Mouse (Mus musculus): Measurements from ENCODE around the gene Slc4a2. TPM values are rescaled to one million over a fixed set of nuclear protein-coding genes. Genes with fewer than 3 reads are reported as not detected.
A peak's percentile ranks its signal among the peaks of the same experiment; 100 is the strongest.

The Slc4a2 gene
- polyA plus RNA-seq, 1 experiment = 2.5 TPM

- Histone ChIP-seq H3K4me3 (replicated peaks) (peak overlapping the region; percentile 66), H3K36me3 (ENCODE audit: control insufficient read depth) (no peaks in the 10 kb centered on the region), H3K9me3 (ENCODE audit: control insufficient read depth, low read length) (no peaks in the 10 kb centered on the region), H3K27me3 (ENCODE audit: control insufficient read depth) (peaks cover 32% of the 10 kb centered on the region), H3K4me1 (ENCODE audit: control insufficient read depth) (peaks cover 39% of the 10 kb centered on the region)
- no peak for TF ChIP-seq TAL1 (IDR thresholded peaks at IDR 0.05; ENCODE audit: low read length)
Measured at GRCm38 (mm10) chr5:24383026-24383859, 40.4 kb upstream of the Slc4a2 start.

DNA sequence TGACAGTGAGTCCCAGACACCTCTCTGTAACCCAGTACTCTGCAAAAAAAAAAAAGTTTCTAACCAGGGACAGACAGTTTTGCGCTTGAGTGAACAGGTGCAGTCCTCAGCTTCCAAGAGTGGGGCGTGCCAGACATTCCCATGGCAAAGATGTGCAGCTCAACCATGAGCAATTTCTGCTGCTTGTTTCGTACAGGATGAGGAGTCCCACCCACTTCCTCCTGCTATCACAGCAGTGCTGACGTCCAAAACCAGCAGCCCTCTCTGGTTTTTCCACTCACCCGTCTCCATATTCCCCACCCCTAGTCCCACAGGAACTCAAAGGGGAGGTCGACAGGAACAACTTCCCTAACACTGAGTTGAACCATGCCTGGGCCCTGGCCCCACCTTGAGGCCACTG is 39.2 kb upstream of the Slc4a2 start:
- Histone ChIP-seq H3K27me3 (ENCODE audit: control insufficient read depth) (peaks cover 42% of the 10 kb centered on the region), H3K4me1 (ENCODE audit: control insufficient read depth) (peaks cover 45% of the 10 kb centered on the region), H3K9me3 (ENCODE audit: control insufficient read depth, low read length) (no peaks in the 10 kb centered on the region), H3K36me3 (ENCODE audit: control insufficient read depth) (no peaks in the 10 kb centered on the region), H3K4me3 (replicated peaks) (no peak overlapping the region)
- TF ChIP-seq GATA1 (IDR thresholded peaks at IDR 0.05; ENCODE audit: low read length) = no peak

- H3K36me3 ChIP-seq (ENCODE audit: control insufficient read depth) = no peaks in the 10 kb centered on the region
- TF ChIP-seq TAL1 (IDR thresholded peaks at IDR 0.05; ENCODE audit: low read length) (no peak), GATA1 (IDR thresholded peaks at IDR 0.05; ENCODE audit: low read length) (no peak)
- peaks cover 48% of the 10 kb centered on the region for H3K4me1 ChIP-seq (ENCODE audit: control insufficient read depth)
- H3K9me3 ChIP-seq (ENCODE audit: control insufficient read depth, low read length) = no peaks in the 10 kb centered on the region
- peaks cover 44% of the 10 kb centered on the region for H3K27me3 ChIP-seq (ENCODE audit: control insufficient read depth)
- no peak overlapping the region for H3K4me3 ChIP-seq (replicated peaks)
Measured at GRCm38 (mm10) chr5:24385374-24385773, 38.3 kb upstream of the Slc4a2 start.

- Histone ChIP-seq H3K4me3 (replicated peaks) (no peak overlapping the region), H3K27me3 (ENCODE audit: control insufficient read depth) (peaks cover 44% of the 10 kb centered on the region), H3K36me3 (ENCODE audit: control insufficient read depth) (no peaks in the 10 kb centered on the region), H3K4me1 (ENCODE audit: control insufficient read depth) (peaks cover 48% of the 10 kb centered on the region), H3K9me3 (ENCODE audit: control insufficient read depth, low read length) (no peaks in the 10 kb centered on the region)
- TF ChIP-seq TAL1 (IDR thresholded peaks at IDR 0.05; ENCODE audit: low read length) (no peak), GATA1 (IDR thresholded peaks at IDR 0.05; ENCODE audit: low read length) (no peak)
Measured at GRCm38 (mm10) chr5:24385887-24386550, 37.6 kb upstream of the Slc4a2 start.

GRCm38 (mm10) chr5:24387264-24388241 is 36.1 kb upstream of the Slc4a2 start:
- Histone ChIP-seq H3K4me3 (replicated peaks) (peak overlapping the region; percentile 44), H3K27me3 (ENCODE audit: control insufficient read depth) (peaks cover 44% of the 10 kb centered on the region), H3K9me3 (ENCODE audit: control insufficient read depth, low read length) (no peaks in the 10 kb centered on the region), H3K36me3 (ENCODE audit: control insufficient read depth) (no peaks in the 10 kb centered on the region), H3K4me1 (ENCODE audit: control insufficient read depth) (peaks cover 46% of the 10 kb centered on the region)
- TF ChIP-seq GATA1 (IDR thresholded peaks at IDR 0.05; ENCODE audit: low read length) = no peak
- no peak for TF ChIP-seq TAL1 (IDR thresholded peaks at IDR 0.05; ENCODE audit: low read length)

- peak overlapping the region; percentile 44 for H3K4me3 ChIP-seq (replicated peaks)
- peaks cover 44% of the 10 kb centered on the region for H3K27me3 ChIP-seq (ENCODE audit: control insufficient read depth)
- TF ChIP-seq TAL1 (IDR thresholded peaks at IDR 0.05; ENCODE audit: low read length) = no peak
- TF ChIP-seq GATA1 (IDR thresholded peaks at IDR 0.05; ENCODE audit: low read length) = no peak
- H3K9me3 ChIP-seq (ENCODE audit: control insufficient read depth, low read length) = no peaks in the 10 kb centered on the region
- peaks cover 44% of the 10 kb centered on the region for H3K4me1 ChIP-seq (ENCODE audit: control insufficient read depth)
- H3K36me3 ChIP-seq (ENCODE audit: control insufficient read depth) = no peaks in the 10 kb centered on the region
Measured at GRCm38 (mm10) chr5:24388246-24388915, 35.3 kb upstream of the Slc4a2 start.

- Histone ChIP-seq H3K27me3 (ENCODE audit: control insufficient read depth) (peaks cover 44% of the 10 kb centered on the region), H3K36me3 (ENCODE audit: control insufficient read depth) (no peaks in the 10 kb centered on the region), H3K4me1 (ENCODE audit: control insufficient read depth) (peaks cover 44% of the 10 kb centered on the region), H3K4me3 (replicated peaks) (no peak overlapping the region), H3K9me3 (ENCODE audit: control insufficient read depth, low read length) (no peaks in the 10 kb centered on the region)
- TF ChIP-seq TAL1 (IDR thresholded peaks at IDR 0.05; ENCODE audit: low read length) (no peak), GATA1 (IDR thresholded peaks at IDR 0.05; ENCODE audit: low read length) (no peak)
Measured at GRCm38 (mm10) chr5:24389011-24389657, 34.5 kb upstream of the Slc4a2 start.

DNA sequence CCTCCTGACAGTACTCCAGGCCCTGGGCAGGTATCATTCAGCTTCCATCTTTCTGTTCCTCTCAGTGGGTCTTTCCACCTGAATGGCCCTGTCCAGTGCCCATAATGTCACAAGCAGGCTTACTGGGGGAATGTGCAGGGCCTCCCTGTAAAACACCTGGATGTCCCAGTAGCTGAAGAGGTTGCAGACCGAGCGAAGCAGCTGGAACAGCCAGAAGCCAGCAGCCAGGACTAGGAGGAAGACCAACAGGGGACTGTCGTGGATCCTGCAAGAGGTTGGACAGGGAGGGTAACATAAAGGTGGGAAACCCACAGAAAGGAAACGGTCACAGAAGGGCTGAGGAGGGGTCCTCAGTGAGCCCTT is 34.0 kb upstream of the Slc4a2 start:
- H3K27me3 ChIP-seq (ENCODE audit: control insufficient read depth) = peaks cover 44% of the 10 kb centered on the region
- no peaks in the 10 kb centered on the region for H3K36me3 ChIP-seq (ENCODE audit: control insufficient read depth)
- H3K9me3 ChIP-seq (ENCODE audit: control insufficient read depth, low read length) = no peaks in the 10 kb centered on the region
- H3K4me1 ChIP-seq (ENCODE audit: control insufficient read depth) = peaks cover 43% of the 10 kb centered on the region
- TF ChIP-seq GATA1 (IDR thresholded peaks at IDR 0.05; ENCODE audit: low read length) = no peak
- TF ChIP-seq TAL1 (IDR thresholded peaks at IDR 0.05; ENCODE audit: low read length) = no peak
- H3K4me3 ChIP-seq (replicated peaks) = no peak overlapping the region

Data from erythroblast, embryonic 14.5 days (primary cell).